Mouse (Mus musculus): ENCODE measurements around the gene Hoxd13.

Hoxd13 gene

DNA sequence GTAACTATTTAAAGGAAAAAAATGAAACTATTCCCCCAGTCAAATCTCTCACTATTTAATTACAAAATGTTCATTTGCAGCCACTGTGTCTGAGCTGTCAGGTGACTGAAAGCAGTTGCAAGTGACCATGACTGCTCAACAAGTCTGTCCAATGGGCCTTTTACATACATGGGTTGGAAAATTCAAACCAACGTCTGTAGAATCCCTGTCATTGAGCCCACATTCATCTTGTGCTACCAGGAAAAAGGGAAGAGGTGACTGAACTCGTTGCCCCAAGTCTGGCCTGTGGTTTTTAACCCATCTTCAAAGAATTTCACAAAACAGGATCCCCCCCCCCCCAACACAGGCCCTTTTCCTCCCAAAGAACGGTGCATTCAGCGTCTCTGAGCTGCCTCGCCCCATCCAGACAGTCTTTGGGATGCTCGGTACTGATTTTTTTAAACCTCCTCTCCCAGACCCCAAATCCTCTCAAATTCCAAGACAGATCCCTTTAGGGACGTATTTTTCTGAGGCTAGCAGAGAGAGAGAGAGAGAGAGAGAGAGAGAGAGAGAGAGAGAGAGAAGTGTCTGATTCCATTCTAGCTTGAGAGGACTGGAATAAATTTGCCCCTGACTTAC is 27.8 kb downstream of the Hoxd13 start:
- ChIA-PET POLR2A (interaction anchor here in 1 of 4 experiments (0.6 to 0.9 kb wide), 4 partner anchors 20 to 1171 kb away, joined by 3 to 5 read pairs (median 4); no protein-coding TSS in a partner anchor), CTCF (interaction anchor here in 2 of 4 experiments (0.5 to 0.7 kb wide), 5 partner anchors 7 to 357 kb away, joined by 3 to 4 read pairs (median 3); no protein-coding TSS in a partner anchor)

DNA sequence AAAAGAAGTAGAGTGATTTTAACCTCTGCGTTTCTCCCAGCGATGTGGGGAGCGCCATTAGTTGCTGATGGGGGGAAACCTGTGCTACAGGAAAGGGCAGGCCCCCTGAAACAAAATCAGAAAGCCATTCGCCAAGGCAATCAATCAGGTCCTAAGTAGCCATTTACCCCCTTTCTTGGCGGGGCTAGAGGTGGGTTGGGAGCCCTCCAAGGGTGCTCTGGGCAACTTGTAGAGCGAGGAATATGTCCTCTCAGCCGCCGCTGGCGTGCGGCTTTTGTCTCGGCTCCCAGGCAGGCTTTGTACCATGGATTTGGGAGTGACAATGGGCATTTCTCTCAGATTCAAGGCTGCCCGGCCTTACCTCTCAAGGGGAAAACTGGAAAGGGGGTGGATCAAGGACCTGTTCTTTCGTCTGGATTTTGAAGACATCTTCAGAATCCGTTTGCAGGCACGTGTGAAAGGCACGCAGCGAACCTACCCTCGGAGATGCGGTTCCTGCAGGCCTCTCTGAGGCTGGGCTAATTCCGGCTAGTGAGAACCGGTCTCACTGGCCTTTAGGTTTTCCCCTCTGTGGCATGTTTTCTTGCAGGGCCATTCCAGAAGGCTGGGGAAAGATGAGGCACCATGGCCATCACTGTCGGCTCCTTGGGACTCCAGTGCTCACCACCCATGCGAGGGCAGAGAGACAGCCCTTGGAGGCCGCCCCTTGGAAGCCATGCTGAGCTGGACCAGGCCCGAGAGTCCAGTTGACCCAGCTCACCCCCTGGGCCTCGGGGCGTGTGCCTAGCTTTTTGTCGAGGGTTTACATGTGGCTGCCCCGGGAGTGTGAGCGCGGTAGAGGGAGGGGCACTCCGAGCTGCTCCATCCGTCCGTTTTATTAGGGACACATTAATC is 28.6 kb downstream of the Hoxd13 start:
- ChIA-PET CTCF (interaction anchor here in 2 of 4 experiments (0.5 to 1.2 kb wide), 5 partner anchors 10 to 467 kb away, joined by 3 to 4 read pairs (median 3); no protein-coding TSS in a partner anchor), POLR2A (interaction anchor here in 2 of 4 experiments (0.5 to 1.2 kb wide), 3 partner anchors 10 to 1427 kb away, joined by 3 to 4 read pairs (median 3); no protein-coding TSS in a partner anchor)

DNA sequence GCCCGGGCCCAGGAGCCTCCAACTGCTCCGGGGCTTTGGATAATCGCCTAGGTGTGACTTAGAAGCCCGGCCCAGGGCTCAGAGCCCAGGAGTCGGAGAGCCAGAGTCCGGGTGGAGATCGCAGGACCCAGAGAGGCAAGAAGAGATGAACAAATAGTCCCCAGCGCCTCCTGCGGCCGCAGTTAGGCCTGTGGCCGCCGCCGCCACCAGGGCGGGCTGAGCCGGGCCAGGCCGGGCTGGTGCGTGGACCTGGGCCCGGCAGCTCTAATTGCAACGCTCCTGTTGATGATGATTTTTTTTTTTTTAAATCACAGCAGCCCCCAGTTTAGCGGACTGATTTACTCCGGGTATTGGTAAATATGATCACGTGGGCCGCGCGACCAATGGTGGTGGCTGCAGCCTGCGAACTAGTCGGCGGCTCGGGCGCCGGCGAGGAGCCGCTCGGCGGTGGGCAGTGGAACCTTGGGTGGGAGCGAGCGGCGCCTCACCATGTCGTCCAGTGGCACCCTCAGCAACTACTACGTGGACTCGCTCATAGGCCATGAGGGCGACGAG is 29.5 kb downstream of the Hoxd13 start, which contains the start of gene Hoxd9:
TSS of gene Hoxd9 (plus strand) at position 161 of the 555 bp plus-strand sequence.
- POLR2A ChIA-PET, result interaction anchor here in 2 of 4 experiments (0.5 to 1.2 kb wide), 2 partner anchors 9 to 1428 kb away, joined by 3 to 4 read pairs; no protein-coding TSS in a partner anchor
- CTCF ChIA-PET, result interaction anchor here in 2 of 4 experiments (0.7 to 1.2 kb wide), 2 partner anchors 12 to 466 kb away, joined by 3 read pairs; no protein-coding TSS in a partner anchor

DNA sequence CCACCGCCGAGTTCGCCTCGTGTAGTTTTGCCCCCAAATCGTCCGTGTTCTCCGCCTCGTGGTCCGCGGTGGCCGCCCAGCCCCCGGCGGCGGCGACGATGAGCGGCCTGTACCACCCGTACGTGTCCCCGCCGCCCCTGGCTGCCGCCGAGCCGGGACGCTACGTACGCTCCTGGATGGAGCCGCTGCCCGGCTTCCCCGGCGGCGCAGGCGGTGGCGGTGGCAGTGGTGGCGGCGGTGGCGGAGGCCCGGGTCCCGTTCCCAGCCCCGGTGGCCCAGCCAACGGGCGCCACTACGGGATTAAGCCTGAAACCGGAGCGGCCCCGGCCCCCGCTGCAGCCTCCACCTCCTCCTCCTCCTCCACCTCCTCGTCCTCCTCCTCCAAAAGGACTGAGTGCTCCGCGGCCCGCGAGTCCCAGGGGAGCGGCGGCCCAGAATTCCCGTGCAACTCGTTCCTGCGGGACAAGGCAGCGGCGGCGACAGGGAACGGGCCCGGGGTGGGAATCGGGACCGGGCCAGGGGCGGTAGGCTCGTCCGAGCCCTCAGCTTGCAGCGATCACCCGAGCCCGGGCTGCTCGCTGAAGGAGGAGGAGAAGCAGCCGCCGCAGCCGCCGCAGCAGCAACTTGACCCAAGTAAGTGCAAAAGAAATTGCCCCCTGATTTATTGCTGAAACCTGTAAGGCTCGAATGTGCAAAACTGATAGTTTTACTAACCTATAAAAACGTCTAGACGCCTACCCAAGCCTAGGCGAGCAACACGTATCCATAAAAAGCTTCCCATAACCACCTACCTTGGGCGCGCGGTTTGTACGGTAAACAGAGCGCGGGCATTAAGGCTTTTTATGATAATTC is 30.3 kb downstream of the Hoxd13 start:
- ChIA-PET CTCF (no interaction called here), POLR2A (no interaction called here)

DNA sequence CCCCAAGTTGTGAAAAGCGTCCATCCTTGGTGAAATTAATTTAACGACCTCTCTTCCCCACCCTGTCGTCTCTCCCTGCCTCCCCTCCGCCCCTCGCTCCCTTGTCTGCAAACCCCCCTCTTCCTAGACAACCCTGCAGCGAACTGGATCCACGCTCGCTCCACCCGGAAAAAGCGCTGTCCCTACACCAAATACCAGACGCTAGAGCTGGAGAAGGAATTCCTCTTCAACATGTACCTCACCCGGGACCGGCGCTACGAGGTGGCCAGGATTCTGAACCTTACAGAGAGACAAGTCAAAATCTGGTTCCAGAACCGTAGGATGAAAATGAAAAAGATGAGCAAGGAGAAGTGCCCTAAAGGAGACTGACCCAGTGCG is 30.9 kb downstream of the Hoxd13 start:
- ChIA-PET POLR2A (no interaction called here), CTCF (no interaction called here)

DNA sequence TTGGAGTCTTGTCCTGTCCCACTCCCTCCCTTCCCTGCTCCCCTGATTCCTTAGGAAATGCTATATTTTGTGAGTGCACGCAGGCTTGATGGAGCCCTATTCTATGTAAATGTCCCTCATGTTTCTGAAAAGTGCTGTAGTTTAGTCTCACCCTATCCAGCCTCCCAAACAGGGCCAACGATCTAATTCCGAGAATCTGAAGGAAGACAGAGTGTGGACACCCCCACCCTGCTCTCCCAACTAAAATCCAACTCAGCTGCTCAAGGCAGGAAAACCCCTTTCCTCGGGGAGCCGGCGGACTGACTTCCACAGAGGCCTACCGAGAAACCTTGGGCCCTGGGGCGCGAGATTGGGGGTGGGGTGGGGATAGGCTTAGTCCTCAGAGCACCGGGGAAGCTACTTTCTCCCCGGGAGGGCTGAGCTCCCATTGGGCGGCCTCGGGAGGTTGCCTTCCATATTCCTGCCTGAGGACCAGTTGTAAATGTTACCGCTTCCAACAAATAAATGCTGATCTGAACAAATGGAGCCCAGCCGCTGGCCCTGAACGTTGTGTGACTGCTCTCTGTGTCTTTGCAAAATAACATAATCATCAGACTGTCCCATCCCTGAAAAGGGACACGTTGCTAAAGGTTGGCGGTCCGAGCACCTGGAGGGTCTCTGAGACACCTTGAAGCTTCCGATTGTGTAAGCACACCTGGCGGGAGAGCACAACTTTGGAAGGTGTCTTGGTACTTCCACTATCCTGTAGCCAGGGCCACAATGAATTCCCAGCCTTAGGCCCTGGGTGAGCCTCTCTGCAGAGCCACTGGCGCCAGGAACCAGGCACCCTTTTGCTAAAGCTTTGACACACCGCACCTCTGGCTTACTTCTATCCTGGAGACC is 31.8 kb downstream of the Hoxd13 start:
- ChIA-PET POLR2A (interaction anchor here in 1 of 4 experiments (1.0 to 1.5 kb wide), 3 partner anchors 10 to 18 kb away, joined by 4 to 7 read pairs (median 5); no protein-coding TSS in a partner anchor), CTCF (interaction anchor here in 3 of 4 experiments (0.5 to 1.6 kb wide), 5 partner anchors 9 to 616 kb away, joined by 3 to 6 read pairs (median 6); partner anchors contain the start of gene Hoxd10 (in 1 of the 3))

DNA sequence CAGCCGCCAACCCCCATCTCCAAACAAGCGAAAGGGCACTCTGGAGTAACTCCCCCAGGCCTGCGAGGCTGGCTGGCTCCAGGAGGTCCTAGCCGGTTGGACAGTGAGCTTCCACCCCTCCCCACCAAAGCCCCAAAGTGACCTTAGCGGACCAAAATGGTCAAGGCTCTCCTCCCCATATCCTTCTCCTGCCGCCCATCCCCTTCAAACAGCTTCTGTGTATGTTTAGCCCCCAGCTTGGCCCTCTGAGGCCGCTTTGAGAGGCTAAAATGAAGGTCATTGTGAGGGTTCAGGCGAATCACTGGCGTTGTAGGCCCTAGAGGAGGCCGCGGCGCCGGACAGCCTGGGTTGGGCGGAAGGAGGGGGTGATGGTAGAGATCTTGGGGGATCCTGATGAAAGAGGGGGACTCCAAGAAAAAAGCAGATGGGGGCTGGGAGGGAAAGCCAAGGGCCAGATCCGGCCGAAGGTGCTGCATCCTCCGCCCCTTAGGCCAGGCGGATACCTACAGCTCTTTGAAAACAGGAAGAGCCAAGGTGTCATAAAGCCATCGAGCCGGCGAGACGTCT is 32.5 kb downstream of the Hoxd13 start:
- ChIA-PET POLR2A (interaction anchor here in 1 of 4 experiments (0.9 to 1.5 kb wide), 4 partner anchors 9 to 19 kb away, joined by 3 to 7 read pairs (median 4); partner anchors contain the start of gene Hoxd10), CTCF (interaction anchor here in 3 of 4 experiments (0.5 to 2.0 kb wide), 8 partner anchors 9 to 889 kb away, joined by 3 to 8 read pairs (median 4); partner anchors contain the start of genes Hoxd10 (in 1 of the 3), Hoxd3 (in 1 of the 3) and Hoxd4 (in 1 of the 3))

DNA sequence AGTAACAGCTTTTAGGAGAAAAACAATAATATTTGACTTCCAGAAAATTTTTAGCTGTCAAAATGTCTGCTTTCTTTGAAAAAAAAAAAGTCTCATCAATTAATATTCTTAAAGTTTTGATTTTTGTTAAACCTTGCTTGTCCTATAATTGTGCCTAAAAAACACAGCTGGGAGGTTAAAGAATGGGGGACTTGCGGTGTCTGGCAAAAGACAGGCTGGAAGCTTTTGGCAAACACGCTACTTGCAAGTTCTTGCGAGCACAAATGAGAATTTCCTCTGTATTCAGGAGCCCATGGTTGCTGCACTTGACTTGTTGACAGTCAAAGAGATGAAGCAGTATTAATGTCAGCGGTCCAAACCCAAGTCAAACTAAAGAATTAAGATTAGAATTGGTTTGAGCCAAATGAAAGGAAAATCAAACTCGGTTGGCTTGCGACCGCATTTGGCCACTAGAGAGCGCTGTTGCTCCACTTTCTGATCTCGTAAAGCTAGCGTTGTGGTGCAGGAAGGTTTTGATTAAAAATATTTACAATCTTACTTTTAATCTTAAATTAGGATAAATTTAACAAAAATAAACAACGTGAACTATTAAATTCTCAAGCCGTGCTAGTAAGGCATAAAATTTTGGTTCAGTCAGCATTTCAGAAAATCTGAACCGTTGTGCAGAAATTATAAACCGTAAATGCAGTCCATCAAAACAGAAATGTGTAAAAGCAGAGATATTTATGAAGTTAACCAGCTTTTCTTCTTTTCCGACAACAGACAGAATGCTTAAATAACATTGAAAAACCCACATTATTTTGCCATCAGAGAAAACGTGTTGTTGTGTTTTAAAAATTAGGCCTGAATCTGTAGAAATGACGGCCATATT is 34.1 kb downstream of the Hoxd13 start:
- ChIA-PET CTCF (interaction anchor here (0.5 to 2.0 kb wide), 27 partner anchors 9 to 901 kb away, joined by 3 to 21 read pairs (median 3); partner anchors contain the start of genes Hoxd10 (in 1 of the 4), Hoxd3 (in 1 of the 4) and Hoxd4 (in 1 of the 4)), POLR2A (interaction anchor here (0.5 to 1.3 kb wide), 6 partner anchors 11 to 628 kb away, joined by 3 to 4 read pairs (median 3); no protein-coding TSS in a partner anchor)

DNA sequence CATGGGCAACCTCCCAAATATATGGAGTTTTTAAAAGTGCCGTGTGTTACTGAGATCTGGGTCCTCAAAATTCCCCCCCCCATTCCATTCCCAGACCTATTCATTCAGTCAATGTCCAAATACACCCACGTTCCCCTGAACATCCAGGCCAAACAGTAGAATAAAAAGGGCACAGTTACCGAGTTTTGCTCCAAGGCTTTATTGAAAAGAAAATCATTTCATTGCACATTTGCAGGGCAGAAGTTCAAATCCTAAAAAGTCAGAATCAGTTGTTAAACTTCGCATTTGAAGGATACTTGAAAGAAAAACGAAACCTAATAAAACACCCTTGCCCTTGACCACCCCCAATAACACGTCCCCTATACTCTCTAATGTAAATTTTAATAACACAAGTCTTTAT is 34.7 kb downstream of the Hoxd13 start:
- ChIA-PET POLR2A (interaction anchor here in 2 of 4 experiments (1.2 to 1.3 kb wide), 3 partner anchors 12 to 180 kb away, joined by 3 to 4 read pairs (median 3); no protein-coding TSS in a partner anchor), CTCF (interaction anchor here (0.5 to 2.0 kb wide), 25 partner anchors 7 to 900 kb away, joined by 3 to 21 read pairs (median 3); partner anchors contain the start of genes Hoxd10 (in 1 of the 4), Hoxd3 (in 1 of the 4) and Hoxd4 (in 1 of the 4))

DNA sequence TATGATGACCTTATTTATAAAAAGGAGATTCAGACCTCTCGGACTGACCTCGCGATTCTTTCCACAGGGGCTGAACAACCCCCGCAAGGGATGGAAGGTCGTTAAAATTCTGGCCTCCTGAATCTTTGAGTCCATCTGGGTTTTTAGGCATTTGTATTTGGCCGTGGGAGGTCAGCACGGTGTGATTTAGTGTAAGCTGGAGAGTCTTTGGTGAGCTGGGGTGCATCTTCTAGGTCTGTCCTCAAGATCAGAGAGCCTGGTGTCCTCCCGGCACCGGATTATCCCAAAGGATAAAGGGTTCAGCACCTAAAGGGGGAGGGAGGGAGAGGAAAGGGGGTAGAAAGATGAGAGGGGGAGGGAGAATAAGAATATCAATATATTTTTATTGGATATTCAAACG is 35.2 kb downstream of the Hoxd13 start:
- ChIA-PET CTCF (interaction anchor here in 2 of 4 experiments (0.5 to 1.4 kb wide), 5 partner anchors 8 to 800 kb away, joined by 4 to 8 read pairs (median 7); no protein-coding TSS in a partner anchor), POLR2A (no interaction called here)

DNA sequence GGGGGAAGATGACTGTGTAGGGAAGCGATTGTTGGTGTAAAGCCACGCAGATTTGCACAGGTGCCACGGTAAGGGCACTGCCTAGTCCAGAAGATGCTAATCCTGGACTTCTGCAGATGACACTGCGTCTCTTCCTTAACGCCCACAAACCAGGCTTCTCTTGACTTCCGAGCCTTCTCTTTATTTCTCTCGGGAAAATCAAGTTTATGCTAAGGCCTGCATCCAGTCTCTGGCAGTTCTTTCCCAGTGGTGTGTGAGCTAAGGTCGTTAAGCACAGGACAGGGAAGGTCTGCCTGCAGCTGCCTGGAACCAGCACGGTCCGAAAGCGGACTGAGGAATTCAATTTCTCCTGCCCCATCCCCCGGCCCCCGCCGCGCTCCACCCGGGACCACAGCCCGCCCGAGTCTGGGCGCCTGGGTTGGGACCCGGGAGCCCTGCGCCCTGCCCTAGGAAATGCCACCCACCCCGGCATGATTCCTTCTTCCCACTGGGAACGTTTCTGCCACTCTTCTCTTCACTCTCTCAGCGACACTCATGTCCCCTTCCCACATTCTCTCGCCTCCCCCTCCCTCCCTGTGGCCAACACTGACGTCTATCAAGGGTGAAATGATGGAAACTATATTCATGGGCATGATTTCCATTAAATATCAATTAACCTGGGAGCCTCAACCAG is 35.7 kb downstream of the Hoxd13 start:
- CTCF ChIA-PET, result interaction anchor here in 3 of 4 experiments (0.5 to 1.2 kb wide), 6 partner anchors 8 to 1303 kb away, joined by 3 to 8 read pairs (median 5); no protein-coding TSS in a partner anchor
- POLR2A ChIA-PET, result interaction anchor here in 1 of 4 experiments (0.6 to 0.7 kb wide), 2 partner anchors 15 to 227 kb away, joined by 3 to 4 read pairs; no protein-coding TSS in a partner anchor

DNA sequence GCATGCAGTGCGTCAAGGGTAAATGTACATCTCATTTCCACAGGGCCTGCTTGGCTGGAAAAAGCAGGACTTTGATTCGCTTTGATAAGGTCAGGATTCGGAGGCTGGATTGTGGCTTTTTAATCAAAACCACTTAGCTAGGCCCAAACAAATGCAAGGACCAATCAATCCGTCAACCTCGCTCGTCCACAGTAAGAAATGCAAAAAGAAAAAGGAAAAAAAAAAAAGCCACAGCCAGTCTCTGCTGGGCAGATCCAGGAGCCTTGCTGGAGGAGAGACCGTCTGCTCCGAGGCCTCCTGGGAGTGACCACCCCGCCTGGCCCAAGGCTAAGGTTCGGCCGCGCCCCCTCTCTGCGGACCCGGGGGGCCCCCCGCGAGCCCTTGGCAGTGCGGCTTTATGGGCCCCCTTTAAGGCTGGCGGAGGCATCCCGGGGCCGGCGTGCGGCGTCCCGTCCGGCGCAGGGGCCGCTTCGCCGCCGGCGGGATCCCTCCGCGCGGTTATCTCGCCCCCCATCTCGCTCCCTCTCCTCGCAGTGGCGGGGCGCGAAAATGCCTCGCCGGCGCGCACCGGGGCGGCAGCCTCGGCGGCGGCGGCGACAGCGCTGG is 36.4 kb downstream of the Hoxd13 start, which contains the start of gene Hoxd8:
TSS of gene Hoxd8 (plus strand) at position 223 of the 606 bp plus-strand sequence.
- ChIA-PET CTCF (interaction anchor here in 3 of 4 experiments (0.5 to 1.2 kb wide), 4 partner anchors 446 to 1302 kb away, joined by 3 to 8 read pairs (median 5); no protein-coding TSS in a partner anchor), POLR2A (interaction anchor here in 1 of 4 experiments (0.6 to 0.7 kb wide), 2 partner anchors 14 to 226 kb away, joined by 3 to 4 read pairs; no protein-coding TSS in a partner anchor)

DNA sequence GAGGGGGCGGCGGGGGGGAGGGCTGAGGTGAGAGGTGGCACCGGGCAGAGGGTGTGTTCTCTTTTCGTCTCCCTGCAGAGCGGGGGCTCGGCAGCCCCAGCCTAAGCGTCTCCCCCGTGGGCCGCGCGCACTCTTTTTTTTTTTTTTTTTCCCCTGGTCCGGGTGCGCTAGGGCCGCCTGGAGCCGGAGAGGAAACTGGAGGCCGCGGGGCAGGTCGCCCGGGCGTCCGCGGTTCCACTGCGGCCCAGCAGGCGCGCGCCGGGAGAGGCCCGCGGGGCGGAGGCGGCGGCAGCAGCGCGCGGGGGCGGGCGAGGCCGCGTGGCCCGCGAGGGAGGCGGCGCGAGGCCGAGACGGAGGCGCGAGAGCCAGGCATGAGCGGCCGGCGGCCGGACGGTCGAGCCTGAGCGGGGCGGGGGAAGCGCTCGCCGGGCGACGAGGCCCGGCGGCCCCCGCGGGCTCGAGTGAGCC is 36.9 kb downstream of the Hoxd13 start:
- ChIA-PET CTCF (interaction anchor here in 2 of 4 experiments (0.6 to 1.5 kb wide), 3 partner anchors 23 to 446 kb away, joined by 3 to 5 read pairs (median 4); no protein-coding TSS in a partner anchor), POLR2A (interaction anchor here in 1 of 4 experiments (0.8 to 1.5 kb wide), 2 partner anchors 15 to 24 kb away, joined by 3 to 5 read pairs; no protein-coding TSS in a partner anchor)
